Mouse (Mus musculus) G1E-ER4 (cell line): ENCODE data around the gene Dcaf11. TPM values are rescaled to one million over a fixed set of nuclear protein-coding genes. Genes with fewer than 3 reads are reported as not detected.

Source experiments
- GATA1 ChIP-seq: IDR thresholded peaks from one replicate; pipeline ENCODE4 v1.8.0; 2012; ENCODE audit warnings: low read length, inconsistent platforms
- polyA plus RNA-seq: library from polyadenylated mRNA; stranded (reverse); fragments of >175 nt; gene quantifications from 2 replicates; pipeline ENCODE4 v1.2.3, GENCODE M21; 2012

Dcaf11 gene
- 39.9 and 43.0 TPM in 2 replicates for polyA plus RNA-seq

DNA sequence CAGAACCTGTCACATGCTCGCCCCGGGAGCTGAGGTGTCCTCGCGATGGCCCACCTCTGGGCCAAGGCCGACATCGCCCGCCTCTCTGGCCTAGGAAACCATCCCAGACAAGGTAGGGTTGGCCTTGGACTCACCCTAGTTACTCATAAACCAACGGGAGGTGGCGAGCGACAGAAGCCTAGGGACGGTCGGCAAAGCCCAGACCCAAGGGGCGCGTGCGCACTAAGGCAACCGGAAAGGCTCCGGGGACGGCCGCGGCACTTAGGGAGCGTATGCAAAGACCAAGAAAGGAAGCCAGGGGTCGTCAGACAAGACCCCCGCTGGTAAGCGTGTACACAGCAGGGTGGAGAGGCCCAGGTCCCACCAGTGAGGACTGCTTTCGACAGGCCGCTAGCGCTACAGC, at the start of gene Dcaf11:
Gene Dcaf11, plus strand, starts transcription at position 208 of the 403 bp plus-strand sequence.
- no peak for TF ChIP-seq GATA1

DNA sequence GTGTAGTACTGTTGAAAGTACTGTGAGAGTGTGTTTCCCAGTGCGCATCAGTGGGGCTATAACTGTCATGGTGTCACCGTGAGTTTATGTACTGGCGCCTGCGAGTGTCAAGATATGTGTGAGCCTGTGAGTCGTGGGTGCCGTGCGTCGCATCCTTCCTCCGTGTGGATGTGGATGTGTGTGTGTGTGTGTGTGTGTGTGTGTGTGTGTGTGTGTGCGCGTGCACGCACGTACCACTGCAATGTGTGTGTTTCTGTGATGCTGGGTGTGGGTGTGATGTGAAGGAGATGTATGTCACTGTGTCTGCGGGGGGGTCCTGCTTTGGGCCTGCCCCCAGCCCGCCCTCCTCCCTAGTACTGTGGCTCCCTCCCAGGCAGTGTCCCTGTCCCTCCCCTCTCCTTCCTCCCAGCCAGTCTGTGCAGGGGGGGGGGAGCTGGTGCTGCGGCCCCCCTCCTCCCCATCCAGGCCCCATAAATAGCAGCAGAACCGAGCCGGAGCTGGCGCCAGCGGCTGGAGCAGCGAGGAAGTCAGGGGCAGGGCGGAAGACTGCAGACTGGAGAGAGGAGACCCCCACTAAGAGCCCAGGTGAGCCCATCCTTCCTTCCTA, 49.6 kb upstream of the Dcaf11 start, which contains the start of gene Cpne6:
Gene Cpne6, plus strand, starts transcription at position 321 of the 607 bp plus-strand sequence.
- no peak for TF ChIP-seq GATA1

DNA sequence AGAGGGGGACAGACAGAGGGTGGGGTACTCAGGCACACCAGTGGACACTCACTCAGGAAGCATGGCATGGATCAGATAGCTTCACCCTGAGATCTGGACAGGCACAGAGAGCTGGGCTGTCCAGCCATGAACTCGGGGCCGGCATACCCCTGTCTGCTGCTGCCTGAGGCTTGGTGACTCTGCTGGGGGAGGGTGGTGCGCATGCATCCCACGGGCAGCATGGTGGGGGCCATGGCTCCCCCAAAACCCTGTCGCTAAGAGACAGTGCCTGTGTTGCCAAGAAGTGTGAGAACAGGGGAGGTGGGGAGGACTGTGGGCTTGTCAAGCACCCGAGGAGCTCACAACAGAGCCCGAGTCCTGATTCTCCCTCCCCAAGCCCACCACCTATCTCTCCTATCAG, 48.8 kb upstream of the Dcaf11 start:
- TF ChIP-seq GATA1 = no peak

DNA sequence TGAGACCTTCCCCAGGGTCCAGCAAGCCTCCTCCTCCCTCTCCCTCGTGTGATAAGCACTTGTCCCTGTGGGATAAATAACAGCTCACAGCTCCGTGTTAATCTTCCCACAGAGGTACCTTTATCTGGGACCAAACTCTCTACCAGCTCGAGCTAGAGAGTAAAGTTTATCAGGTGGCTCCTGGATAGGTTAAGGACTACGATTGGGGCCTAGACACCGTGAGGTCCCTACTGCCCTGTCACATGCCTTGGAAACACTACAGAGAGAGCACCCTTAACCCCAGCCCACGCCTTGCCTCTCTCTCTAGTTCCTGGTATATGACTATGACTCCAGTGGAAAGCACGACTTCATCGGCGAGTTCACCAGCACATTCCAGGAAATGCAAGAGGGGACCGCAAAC, 45.9 kb upstream of the Dcaf11 start:
- TF ChIP-seq GATA1 = no peak

DNA sequence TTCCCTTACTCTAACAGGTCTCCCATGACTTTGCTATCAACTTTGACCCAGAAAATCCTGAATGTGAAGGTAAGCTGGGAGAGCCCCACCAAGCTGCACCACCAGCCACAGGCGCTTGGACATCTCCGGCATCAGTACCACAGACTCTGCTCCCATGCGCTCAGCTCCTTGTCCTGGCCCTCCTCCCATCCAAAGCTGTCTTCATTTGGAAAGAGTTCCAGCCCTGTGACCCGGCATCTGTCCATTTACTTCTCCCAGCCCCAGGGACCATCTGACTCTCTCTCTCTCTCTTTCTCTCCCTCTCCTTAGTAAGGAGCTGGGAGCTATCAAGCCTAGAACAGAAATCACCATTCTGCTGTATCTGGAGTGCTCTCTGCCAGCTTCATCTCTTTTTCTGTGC, 44.0 kb upstream of the Dcaf11 start:
- no peak for TF ChIP-seq GATA1

DNA sequence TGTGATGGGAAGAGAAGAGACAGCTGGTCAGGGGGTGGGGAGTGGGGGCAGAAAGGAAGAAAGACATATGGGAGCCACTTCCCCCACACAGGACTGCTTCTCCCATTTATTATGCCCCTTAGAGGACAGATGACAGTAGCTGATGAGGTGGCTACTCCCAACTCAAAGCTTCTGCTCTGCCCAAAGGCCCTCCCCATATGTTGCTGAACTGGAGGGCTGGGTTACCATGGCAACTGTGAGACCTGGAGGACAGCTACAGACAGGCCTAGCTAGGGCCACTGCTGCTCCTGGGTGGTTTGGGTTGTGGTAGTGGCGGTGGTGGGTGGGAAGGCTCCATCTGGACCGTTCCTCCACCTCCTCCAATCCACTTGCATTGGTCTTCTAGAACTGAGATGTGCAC, 40.9 kb upstream of the Dcaf11 start:
- TF ChIP-seq GATA1 = no peak

DNA sequence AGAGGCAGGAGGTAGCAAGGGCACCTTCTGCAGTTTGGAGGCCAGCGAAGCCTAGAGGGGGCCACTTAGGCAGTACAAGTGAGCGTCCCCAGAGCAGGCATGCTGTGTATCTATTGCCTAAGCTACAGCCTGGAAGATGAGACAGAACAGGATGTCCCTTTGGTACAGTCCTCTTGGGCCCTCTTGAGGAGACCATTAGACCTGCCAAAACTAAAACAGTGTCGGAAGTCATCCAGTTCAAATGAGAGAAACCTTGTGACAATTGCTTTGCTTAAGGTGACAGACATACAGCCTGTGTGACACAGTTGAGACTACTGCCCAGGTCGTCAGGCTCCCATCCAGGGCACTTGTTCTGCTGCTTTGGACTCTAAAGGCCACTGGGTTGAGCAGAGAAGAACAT, 40.2 kb upstream of the Dcaf11 start:
- TF ChIP-seq GATA1 = no peak

DNA sequence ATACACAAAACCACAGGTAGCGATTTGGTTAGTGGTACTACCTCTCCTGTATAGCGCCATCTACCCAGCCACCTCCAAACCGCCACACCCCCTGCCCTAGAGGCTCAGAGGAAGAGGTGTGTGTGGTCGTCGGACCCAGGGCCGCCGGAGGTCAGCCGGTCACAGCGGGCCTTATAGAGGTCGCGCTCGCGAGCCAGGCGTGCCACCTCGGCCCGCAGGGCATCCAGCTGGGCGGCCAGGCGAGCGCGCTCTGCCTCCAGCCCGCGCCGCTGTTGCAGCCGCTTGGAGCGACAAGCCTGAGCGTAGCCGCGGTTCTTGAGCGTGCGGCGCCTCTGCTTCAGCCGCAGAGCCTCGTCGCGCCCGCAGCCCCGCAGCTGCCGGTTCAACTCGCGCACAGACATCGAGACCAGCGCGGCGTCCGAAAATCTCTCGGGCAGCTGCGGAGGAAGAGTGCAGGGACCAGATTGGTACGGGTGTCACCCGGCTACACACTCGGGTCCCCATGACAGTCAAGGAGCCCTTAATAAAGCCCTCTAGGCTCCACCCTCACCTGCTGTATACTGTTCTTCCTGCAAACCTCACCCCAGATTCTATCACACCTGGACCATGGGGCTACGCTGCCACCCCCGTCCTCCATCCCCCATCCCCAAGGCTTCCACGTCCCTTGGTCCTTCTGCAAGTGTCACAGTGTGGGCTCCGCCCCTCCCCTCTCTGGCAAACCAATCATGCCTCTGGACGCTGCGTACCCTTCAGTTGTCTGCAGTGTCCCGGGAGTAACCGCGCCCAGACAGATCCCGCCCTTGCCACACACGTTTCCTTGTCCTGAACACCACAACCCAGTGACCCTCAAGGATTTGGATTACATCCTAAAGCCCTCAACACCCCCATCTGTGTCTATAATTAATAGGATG, 39.1 kb upstream of the Dcaf11 start:
- no peak for TF ChIP-seq GATA1

DNA sequence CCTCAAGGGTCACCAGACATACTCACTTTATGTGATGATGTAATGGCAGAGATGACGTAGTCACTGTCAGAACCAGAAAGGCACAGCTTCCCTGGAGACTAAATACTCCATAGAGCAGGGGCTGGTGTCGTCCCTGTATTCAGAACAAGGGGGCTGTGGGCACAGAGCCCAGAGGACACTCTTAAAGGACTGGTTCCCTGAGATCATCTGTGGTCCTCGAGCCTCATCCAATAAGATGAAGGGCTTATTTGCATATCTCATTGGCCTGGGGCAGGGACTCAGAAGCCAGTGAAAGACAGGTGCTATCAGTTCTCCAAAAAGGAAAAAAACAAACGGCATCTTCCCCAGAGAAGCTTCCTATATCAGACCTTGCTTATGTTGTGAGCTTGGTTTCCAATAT, 35.7 kb upstream of the Dcaf11 start:
- TF ChIP-seq GATA1 = no peak

DNA sequence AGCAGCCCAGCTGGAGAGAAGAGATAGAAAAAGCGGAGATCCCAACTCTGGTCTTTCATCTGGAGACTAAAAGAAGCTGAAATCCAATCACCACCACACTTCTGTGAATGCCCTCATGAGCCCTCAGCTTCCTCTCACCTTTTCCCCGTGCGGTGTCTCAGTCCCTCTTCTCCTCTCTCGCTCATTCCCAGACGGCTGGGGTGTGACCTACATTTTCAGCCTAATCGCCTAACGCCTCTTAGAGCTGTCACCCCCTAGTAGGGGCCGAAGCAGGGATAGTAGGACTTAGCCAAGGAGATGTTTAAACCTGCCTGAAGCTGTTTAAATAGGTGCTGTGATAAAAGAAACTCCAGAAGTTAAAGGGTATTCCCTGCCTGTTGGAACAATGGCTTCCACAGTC, 35.0 kb upstream of the Dcaf11 start, which contains the start of gene Nrl:
Gene Nrl, minus strand, starts transcription at position 197 of the 400 bp plus-strand sequence.
- no peak for TF ChIP-seq GATA1

DNA sequence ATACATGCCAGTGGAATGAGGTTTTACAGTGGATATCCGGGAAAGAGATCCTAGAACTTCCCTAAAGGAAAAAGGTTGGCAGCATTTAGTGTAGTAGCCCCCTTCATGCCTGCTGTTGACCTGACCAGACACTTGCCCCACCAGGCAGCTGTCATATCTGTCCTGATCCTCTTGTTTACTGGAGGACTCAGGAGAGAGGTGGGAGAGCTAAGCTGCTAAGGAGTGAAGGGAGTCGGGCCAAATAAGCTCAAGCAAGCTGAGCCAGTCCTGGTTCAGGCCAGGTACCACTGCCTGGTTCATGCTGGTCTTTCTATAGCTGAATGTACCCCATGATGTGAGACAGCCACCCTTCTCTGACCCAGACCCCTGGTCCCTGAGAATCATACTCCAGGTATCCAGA, 33.1 kb upstream of the Dcaf11 start:
- TF ChIP-seq GATA1 = no peak

DNA sequence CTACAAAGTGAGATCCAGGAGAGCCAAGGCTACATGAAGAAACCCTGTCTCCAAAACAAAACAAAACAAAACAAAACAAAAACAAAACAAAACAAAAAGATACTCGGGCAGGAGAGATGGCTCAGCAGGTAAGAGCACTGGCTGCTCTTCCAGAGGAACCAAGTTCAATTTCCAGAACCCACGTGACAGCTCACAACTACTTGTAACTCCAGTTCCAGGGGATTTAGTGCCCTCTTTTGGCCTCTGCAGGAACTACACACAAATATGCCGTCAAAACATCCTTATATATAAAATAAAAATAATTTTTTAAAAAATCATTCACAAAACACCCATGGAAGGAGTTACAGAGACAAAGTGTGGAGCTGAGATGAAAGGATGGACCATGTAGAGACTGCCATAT, 31.9 kb upstream of the Dcaf11 start:
- TF ChIP-seq GATA1 = no peak

DNA sequence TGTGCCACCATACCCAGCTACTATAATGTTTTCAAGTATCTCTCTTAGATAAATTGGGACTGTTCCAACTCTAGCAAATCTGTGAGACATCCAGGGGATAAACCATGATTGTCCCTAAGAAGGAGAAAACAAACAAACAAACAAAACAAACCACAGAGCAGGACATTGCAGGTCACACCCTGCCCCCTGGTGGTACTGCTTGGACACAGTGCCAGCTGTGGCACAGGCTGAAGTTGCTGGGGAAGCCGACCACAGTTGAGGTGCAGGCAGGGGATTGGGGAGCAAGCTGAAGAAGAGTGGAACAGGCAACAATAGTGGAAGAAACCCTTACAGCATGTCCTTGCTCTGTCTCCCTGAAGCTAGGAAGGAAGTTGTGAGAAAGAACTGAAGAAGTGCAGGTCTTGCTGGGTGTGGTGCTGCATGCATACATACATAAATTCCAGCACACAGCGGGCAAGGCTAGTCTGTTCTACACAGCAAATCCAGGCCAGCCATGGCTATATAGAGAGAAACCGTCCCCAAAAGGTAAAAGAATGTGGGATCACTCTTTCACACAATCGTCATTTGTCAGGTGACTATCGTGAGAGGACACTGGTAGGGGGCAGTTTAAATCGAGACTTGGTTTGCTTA, 23.6 kb upstream of the Dcaf11 start:
- TF ChIP-seq GATA1 = no peak

DNA sequence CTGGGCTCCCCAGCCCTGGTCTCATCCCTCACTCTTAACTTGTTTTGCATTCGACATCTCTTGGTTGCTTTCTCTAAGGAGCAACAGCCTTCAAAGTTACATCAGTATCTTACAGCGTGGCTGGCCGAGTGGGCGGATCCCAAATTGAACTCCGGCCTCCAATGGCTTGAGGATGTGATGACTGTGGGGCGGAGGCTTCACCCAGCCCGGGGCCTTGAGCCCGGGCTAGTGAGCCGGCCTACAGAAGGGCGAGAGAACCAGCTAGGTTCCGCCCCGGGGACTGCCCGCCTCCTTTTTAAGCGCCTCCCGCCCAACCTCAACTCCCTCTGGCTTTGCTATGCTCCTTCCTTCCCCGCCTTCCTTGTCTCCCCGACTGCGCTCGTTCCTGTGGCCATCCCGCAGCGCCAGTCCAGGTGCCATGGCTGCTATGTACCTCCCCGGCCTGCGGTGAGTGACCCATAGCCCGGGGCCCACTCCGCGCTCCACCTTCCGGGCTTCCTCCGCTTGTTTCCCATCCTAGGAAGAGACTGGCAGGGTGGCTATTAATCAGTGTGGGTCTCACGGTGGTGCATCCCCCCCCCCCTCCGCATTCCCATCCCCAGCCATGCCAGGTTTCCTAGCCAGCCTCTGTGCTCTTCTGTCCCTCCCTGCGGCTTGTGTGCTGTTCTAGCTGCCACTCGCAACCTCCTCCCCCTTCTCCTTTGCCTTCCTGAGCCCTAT, 19.6 kb upstream of the Dcaf11 start, which contains the start of gene Pck2:
Gene Pck2, plus strand, starts transcription at position 200 of the 720 bp plus-strand sequence.
- no peak for TF ChIP-seq GATA1

DNA sequence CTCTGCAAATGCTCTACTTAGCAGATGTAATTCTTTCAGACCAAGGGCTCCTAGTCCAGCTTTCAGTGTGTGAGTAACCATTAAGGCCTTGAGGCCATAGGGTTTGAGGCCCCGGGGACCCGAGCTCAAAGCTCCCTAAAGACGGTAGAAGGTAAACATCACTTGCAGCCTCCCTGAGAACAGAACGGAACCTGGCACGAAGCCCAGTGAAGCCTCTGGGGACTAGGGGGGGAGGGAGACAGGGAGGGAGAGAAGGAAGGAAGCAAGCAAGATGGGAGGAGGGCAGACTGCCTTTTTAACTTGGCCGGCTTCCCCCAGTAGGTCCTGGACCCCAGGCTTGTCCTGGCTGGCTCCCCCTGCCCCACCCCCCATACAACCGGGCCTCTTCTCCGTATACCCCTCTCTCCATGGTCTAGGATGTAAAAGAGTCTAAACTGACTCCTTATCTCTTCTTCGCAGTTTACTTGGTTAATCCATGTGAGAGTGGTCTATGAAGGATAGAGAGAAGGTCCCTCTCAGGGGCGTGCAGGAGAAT, 19.0 kb upstream of the Dcaf11 start:
- no peak for TF ChIP-seq GATA1
